Mouse (Mus musculus): ENCODE measurements around the gene Nav1. TPM values are rescaled to one million over a fixed set of nuclear protein-coding genes. Genes with fewer than 3 reads are reported as not detected.

Gene Nav1
- total and polyA plus RNA-seq, 2 experiments from 2014 or later: 39.9 to 90.0 TPM

DNA sequence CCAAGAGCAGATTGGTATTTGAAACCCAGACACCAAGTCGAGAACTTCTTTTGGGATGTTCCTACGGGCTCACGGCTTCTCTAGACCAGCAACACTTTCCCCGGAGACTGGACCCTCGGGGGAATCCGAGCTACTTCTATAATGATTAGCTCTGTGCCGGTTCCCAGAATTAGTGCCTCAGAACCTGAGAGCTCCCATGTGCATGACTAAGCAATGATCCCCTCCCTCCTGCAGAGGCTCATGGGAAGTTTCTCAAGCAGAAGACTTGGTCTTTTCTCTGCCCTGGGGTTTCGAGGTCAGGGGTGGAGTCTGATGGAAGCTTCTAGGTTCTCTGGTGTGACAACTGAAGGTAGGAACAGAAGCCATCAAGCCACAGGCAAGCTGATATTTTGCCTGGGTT lies 105.0 kb downstream of the Nav1 start:
- DNase-seq (ENCODE audit: low spot score): no peak
- 31% methylated on average over 8 of the region's 8 CpGs for WGBS
- H3K4me3 ChIP-seq (ENCODE audit: low read length): no peak overlapping the region
- H3K36me3 ChIP-seq (ENCODE audit: insufficient read depth, low read length): no peaks in the 10 kb centered on the region
- no peak for ATAC-seq
- no peak overlapping the region for H3K27ac ChIP-seq
- no peak overlapping the region for H3K4me2 ChIP-seq (ENCODE audit: low read depth, low read length)
- H3K27me3 ChIP-seq (ENCODE audit: insufficient read depth, low read length): no peaks in the 10 kb centered on the region
- H3K4me1 ChIP-seq (ENCODE audit: insufficient read depth, low read length): no peaks in the 10 kb centered on the region
- no peak overlapping the region for H3K9ac ChIP-seq (replicated peaks; ENCODE audit: low read length)
- no peaks in the 10 kb centered on the region for H3K9me3 ChIP-seq (ENCODE audit: low read length)
- no peak for TF ChIP-seq CTCF (IDR thresholded peaks at IDR 0.05; ENCODE audit: low read depth)

DNA sequence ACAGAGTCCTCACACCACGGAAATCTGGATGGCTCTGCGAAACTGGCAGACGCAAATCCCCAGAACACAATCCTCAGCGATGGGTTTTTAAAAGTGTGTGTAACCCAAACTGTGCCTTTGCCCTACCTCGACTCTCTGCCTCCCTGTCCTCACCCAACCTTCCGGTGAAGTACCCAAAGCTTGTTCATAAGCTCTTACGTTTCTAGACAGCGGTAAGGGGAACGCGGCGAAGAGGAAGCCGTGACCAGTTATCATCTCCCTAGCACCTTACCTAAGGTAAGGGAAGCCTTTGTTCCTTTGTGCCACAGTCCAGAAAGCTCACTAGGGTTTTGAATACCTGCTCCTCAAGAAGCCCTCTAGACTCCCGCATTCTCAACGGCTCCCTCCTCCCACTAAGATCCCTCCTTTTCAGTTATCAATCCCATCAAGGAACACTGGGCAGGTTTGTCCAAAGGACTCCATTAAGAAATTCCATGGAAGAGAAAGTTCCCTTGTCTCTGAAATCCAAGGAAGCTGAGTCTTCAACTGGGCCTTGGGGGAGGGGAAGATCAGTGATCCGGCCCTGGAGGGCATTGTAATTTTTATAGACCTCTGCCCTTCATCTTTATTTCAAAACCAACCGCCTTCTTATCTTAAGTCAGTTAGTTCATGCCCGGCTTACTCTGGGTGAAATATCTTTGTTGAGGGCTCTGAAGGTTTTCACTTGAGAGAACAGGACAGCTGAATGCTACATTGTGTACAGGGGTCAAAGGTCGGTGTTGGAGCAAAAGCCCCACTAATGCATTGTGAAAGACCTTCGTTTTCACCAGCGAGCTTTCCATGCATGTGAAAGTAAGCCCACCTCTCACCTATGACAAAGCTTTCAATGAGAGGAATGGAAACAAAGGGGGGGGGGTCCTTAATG lies 108.4 kb downstream of the Nav1 start:
- no peak for ATAC-seq
- H3K27me3 ChIP-seq (ENCODE audit: insufficient read depth, low read length): no peaks in the 10 kb centered on the region
- no peaks in the 10 kb centered on the region for H3K36me3 ChIP-seq (ENCODE audit: insufficient read depth, low read length)
- H3K9me3 ChIP-seq (ENCODE audit: low read length): no peaks in the 10 kb centered on the region
- DNase-seq (ENCODE audit: low spot score): no peak
- no peak overlapping the region for H3K27ac ChIP-seq
- 49% methylated on average over 20 of the region's 20 CpGs for WGBS
- no peaks in the 10 kb centered on the region for H3K4me1 ChIP-seq (ENCODE audit: insufficient read depth, low read length)
- H3K4me2 ChIP-seq (ENCODE audit: low read depth, low read length): no peak overlapping the region
- no peak overlapping the region for H3K4me3 ChIP-seq (ENCODE audit: low read length)
- H3K9ac ChIP-seq (replicated peaks; ENCODE audit: low read length): no peak overlapping the region
- TF ChIP-seq CTCF (IDR thresholded peaks at IDR 0.05; ENCODE audit: low read depth): no peak

DNA sequence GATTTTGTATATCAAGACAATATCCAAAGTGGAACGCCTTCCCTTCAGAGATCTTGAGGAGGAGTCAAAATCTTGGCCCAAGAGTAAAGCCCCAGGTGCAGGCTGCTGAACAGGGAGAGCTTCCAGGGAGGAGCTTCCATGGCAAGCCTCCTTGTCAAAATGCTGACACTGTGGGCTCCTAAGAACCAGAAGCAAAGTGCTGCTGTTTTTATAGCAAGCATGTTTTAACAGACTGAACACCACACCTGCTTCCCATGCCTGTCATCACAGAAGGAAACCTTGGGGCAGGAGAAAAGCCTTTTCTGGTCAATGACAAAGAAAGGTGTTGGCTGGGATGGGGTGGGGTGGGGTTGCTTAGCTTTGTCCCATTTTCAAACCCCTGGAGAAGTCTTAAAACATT lies 112.0 kb downstream of the Nav1 start:
- Histone ChIP-seq H3K9me3 (ENCODE audit: low read length) (no peaks in the 10 kb centered on the region), H3K4me2 (ENCODE audit: low read depth, low read length) (no peak overlapping the region), H3K36me3 (ENCODE audit: insufficient read depth, low read length) (no peaks in the 10 kb centered on the region), H3K27me3 (ENCODE audit: insufficient read depth, low read length) (no peaks in the 10 kb centered on the region), H3K4me3 (ENCODE audit: low read length) (no peak overlapping the region), H3K9ac (replicated peaks; ENCODE audit: low read length) (no peak overlapping the region), H3K27ac (no peak overlapping the region), H3K4me1 (ENCODE audit: insufficient read depth, low read length) (0 out of 2 replicates have a peak, but pooled peaks cover 7% of the 10 kb centered on the region)
- no peak for TF ChIP-seq CTCF (IDR thresholded peaks at IDR 0.05; ENCODE audit: low read depth)
- 79% methylated on average over 1 of the region's 1 CpGs for WGBS
- ATAC-seq (no peak), DNase-seq (ENCODE audit: low spot score) (no peak)

DNA sequence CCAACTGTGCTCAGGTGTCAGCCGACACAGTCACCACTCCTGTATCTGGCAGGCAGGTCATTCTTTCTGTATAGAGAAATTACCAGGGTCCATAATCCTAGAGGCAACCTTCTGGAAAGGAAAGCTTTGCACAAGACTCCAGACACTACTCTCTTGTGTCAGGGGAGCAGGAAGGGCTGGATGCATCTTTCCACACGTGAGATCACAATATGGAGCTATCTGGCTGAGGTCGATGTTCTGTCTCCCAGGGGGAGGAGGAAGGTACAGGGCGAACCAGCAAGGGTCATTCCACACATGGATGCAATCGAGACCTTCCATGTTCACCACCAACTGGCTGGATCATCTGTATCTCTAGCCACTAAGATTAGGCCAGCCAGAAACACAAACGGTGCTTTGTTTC lies 113.2 kb downstream of the Nav1 start:
- Histone ChIP-seq H3K9ac (replicated peaks; ENCODE audit: low read length) (no peak overlapping the region), H3K27ac (no peak overlapping the region), H3K9me3 (ENCODE audit: low read length) (no peaks in the 10 kb centered on the region), H3K27me3 (ENCODE audit: insufficient read depth, low read length) (no peaks in the 10 kb centered on the region), H3K4me1 (ENCODE audit: insufficient read depth, low read length) (0 out of 2 replicates have a peak, but pooled peaks cover 7% of the 10 kb centered on the region), H3K4me3 (ENCODE audit: low read length) (no peak overlapping the region), H3K36me3 (ENCODE audit: insufficient read depth, low read length) (no peaks in the 10 kb centered on the region), H3K4me2 (ENCODE audit: low read depth, low read length) (no peak overlapping the region)
- no peak for TF ChIP-seq CTCF (IDR thresholded peaks at IDR 0.05; ENCODE audit: low read depth)
- ATAC-seq (no peak), DNase-seq (ENCODE audit: low spot score) (no peak)
- WGBS: 73% methylated on average over 6 of the region's 6 CpGs

DNA sequence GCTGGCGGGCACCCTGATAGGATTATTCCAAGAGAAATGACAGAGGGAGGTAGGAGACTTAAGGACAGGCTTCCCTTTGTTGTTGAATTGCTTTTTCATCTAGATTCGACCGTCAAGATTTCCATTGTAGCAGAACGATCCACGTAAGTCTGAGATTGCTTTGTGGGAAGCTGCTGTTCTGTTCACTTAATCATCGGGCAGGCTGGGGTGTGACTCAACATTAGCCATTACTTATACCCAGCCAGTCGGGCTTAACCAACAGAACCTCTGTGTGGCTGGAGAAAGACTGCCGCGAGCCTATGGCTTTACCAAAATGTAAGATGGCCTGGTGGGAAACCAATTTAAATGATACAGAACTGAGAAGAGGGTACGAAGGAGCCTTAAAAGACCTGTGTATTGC lies 114.7 kb downstream of the Nav1 start:
- DNase-seq (ENCODE audit: low spot score) (no peak), ATAC-seq (no peak)
- Histone ChIP-seq H3K36me3 (ENCODE audit: insufficient read depth, low read length) (no peaks in the 10 kb centered on the region), H3K4me1 (ENCODE audit: insufficient read depth, low read length) (0 out of 2 replicates have a peak, but pooled peaks cover 7% of the 10 kb centered on the region), H3K27ac (no peak overlapping the region), H3K4me2 (ENCODE audit: low read depth, low read length) (no peak overlapping the region), H3K27me3 (ENCODE audit: insufficient read depth, low read length) (no peaks in the 10 kb centered on the region), H3K4me3 (ENCODE audit: low read length) (no peak overlapping the region), H3K9me3 (ENCODE audit: low read length) (no peaks in the 10 kb centered on the region), H3K9ac (replicated peaks; ENCODE audit: low read length) (no peak overlapping the region)
- TF ChIP-seq CTCF (IDR thresholded peaks at IDR 0.05; ENCODE audit: low read depth): no peak
- WGBS: 63% methylated on average over 10 of the region's 10 CpGs

DNA sequence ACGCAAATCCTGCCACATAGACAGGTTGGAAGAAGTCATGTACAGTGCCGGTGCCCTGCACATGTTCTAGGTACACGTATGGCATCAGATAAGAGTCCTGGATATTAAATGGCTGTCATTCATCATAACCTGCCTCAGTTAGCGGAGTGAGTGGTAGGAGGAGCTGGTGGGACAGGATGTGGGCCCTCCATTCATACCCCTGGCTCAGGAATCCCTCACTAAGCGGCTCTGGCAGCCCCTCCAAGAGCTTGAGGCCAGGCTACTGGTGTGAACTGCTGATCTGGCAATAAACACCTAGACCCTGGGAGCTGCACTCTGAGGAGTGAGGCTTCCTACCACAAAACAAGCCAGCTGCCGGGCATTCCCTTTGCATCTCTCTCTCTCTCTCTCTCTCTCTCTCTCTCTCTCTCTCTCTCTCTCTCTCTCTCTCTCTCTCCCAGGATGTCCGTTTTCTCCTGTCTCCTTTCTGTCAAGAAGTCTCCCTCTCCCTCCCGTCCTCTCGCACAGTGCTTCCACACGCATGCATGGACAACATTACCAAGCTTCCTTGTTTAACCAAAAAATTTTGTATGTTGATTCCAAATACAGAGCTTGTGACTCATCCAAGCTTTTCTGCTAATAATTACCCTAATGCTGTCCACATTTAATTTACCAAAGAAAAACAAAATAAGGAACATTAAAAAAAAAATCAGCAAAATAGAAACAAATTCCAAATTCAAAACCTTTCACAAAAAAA lies 116.0 kb downstream of the Nav1 start:
- Histone ChIP-seq H3K4me1 (ENCODE audit: insufficient read depth, low read length) (0 out of 2 replicates have a peak, but pooled peaks cover 7% of the 10 kb centered on the region), H3K9me3 (ENCODE audit: low read length) (no peaks in the 10 kb centered on the region), H3K9ac (replicated peaks; ENCODE audit: low read length) (no peak overlapping the region), H3K27me3 (ENCODE audit: insufficient read depth, low read length) (no peaks in the 10 kb centered on the region), H3K4me3 (ENCODE audit: low read length) (no peak overlapping the region), H3K4me2 (ENCODE audit: low read depth, low read length) (no peak overlapping the region), H3K27ac (no peak overlapping the region), H3K36me3 (ENCODE audit: insufficient read depth, low read length) (no peaks in the 10 kb centered on the region)
- TF ChIP-seq CTCF (IDR thresholded peaks at IDR 0.05; ENCODE audit: low read depth): no peak
- DNase-seq (ENCODE audit: low spot score) (no peak), ATAC-seq (no peak)
- WGBS: 61% methylated on average over 10 of the region's 10 CpGs
